Mouse (Mus musculus): ENCODE data around the gene Ucn2. TPM values are rescaled to one million over a fixed set of nuclear protein-coding genes. Genes with fewer than 3 reads are reported as not detected.

Gene Ucn2
- polyA plus RNA-seq, 1 experiment = 1.7 TPM

DNA sequence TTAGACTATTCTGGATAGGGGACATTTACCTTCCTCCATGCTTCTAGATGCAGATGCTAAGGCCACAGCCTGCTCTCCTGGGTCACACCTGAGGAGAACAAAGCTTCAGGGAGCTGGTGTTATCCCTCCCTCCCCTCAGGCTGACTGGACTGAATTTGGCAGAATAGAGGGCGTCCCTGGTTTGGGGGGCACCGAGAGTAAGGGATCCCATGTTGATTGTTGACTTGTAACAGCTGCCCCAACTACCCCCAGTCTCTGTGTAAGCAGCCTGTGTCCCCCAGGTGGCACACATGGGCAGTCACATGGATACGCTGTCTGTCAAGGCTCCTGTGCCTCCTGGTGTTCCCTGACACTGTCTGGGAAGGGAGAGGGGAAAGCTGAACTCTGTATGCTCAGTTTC is 42.6 kb downstream of the Ucn2 start:
- H3K27ac ChIP-seq (ENCODE audit: insufficient read depth, low read length) = no peak overlapping the region
- no peak overlapping the region for H3K4me3 ChIP-seq (ENCODE audit: insufficient read depth, low read length)
- no peak for TF ChIP-seq CTCF (IDR thresholded peaks at IDR 0.05; ENCODE audit: borderline replicate concordance, insufficient read depth, low read length)
- no peak for TF ChIP-seq POLR2A (IDR thresholded peaks at IDR 0.05; ENCODE audit: low read depth, low read length)
- H3K4me1 ChIP-seq (ENCODE audit: control insufficient read depth, insufficient read depth, low read length) = no peaks in the 10 kb centered on the region

- no peak for TF ChIP-seq CTCF (IDR thresholded peaks at IDR 0.05; ENCODE audit: borderline replicate concordance, insufficient read depth, low read length)
- no peak overlapping the region for H3K4me3 ChIP-seq (ENCODE audit: insufficient read depth, low read length)
- no peak overlapping the region for H3K27ac ChIP-seq (ENCODE audit: insufficient read depth, low read length)
- no peaks in the 10 kb centered on the region for H3K4me1 ChIP-seq (ENCODE audit: control insufficient read depth, insufficient read depth, low read length)
These were observed 43.1 kb downstream of the Ucn2 start for GRCm38 (mm10) chr9:109028919-109029318.

- no peak for TF ChIP-seq CTCF (IDR thresholded peaks at IDR 0.05; ENCODE audit: borderline replicate concordance, insufficient read depth, low read length)
- TF ChIP-seq POLR2A (IDR thresholded peaks at IDR 0.05; ENCODE audit: low read depth, low read length) = no peak
- Histone ChIP-seq H3K4me1 (ENCODE audit: control insufficient read depth, insufficient read depth, low read length) (no peaks in the 10 kb centered on the region), H3K27ac (ENCODE audit: insufficient read depth, low read length) (no peak overlapping the region), H3K4me3 (ENCODE audit: insufficient read depth, low read length) (no peak overlapping the region)
These were observed 44.5 kb downstream of the Ucn2 start for GRCm38 (mm10) chr9:109030312-109030711.

- Histone ChIP-seq H3K4me3 (ENCODE audit: insufficient read depth, low read length) (no peak overlapping the region), H3K4me1 (ENCODE audit: control insufficient read depth, insufficient read depth, low read length) (no peaks in the 10 kb centered on the region), H3K27ac (ENCODE audit: insufficient read depth, low read length) (no peak overlapping the region)
- no peak for TF ChIP-seq POLR2A (IDR thresholded peaks at IDR 0.05; ENCODE audit: low read depth, low read length)
- TF ChIP-seq CTCF (IDR thresholded peaks at IDR 0.05; ENCODE audit: borderline replicate concordance, insufficient read depth, low read length) = no peak
These were observed 45.2 kb downstream of the Ucn2 start for GRCm38 (mm10) chr9:109031001-109031400.

DNA sequence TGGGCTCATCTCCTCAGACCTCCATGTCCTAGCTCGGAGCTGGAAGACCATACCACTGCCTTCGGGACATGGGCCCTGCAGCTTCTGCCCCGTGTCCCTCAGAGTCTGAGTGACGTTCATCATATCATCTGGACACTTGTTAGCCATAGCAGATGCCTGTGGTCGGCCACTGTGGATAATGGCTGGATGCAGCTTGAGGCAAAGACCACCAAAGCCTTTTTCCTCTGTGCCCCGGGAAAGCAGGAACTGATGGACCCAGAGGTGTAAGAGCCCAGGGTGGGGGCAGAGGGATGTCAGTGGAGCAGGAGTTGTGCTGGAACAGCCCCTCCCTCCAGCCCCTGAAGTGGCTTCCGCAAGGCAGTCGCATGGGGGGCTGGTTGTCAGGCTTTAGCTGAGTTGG is 45.9 kb downstream of the Ucn2 start:
- Histone ChIP-seq H3K27ac (ENCODE audit: insufficient read depth, low read length) (no peak overlapping the region), H3K4me1 (ENCODE audit: control insufficient read depth, insufficient read depth, low read length) (no peaks in the 10 kb centered on the region), H3K4me3 (ENCODE audit: insufficient read depth, low read length) (no peak overlapping the region)
- TF ChIP-seq POLR2A (IDR thresholded peaks at IDR 0.05; ENCODE audit: low read depth, low read length) (no peak), CTCF (IDR thresholded peaks at IDR 0.05; ENCODE audit: borderline replicate concordance, insufficient read depth, low read length) (no peak)

DNA sequence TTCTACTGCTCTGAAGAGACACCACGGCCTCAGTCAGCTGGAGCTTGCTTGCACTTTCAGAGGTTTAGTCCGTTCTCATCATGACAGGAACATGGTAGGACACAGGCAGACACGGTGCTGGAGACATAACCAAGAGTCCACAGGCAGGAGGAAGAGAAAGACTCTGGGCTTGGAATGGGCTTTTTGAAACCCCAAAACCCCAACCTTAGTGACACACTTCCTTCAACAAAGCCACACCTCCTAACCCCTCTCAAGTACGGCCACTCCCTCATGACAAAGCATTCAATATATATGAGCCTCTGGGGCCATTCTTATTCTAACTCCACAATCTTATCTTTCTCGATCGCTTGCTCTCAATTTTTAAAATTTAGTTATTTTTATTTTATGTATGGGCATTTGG is 46.6 kb downstream of the Ucn2 start:
- no peak for TF ChIP-seq CTCF (IDR thresholded peaks at IDR 0.05; ENCODE audit: borderline replicate concordance, insufficient read depth, low read length)
- TF ChIP-seq POLR2A (IDR thresholded peaks at IDR 0.05; ENCODE audit: low read depth, low read length) = no peak
- H3K4me1 ChIP-seq (ENCODE audit: control insufficient read depth, insufficient read depth, low read length) = no peaks in the 10 kb centered on the region

More for the DNA sequence above, 46.6 kb downstream of the Ucn2 start:
- no peak overlapping the region for H3K27ac ChIP-seq (ENCODE audit: insufficient read depth, low read length)
- no peak overlapping the region for H3K4me3 ChIP-seq (ENCODE audit: insufficient read depth, low read length)

Other genes with a start within 250 kb of the Ucn2 start
- 83.0 and 93.8 TPM in 2 replicates for gene Ip6k2, start 202.2 kb upstream of the Ucn2 start, polyA plus RNA-seq (2011; ENCODE audit: insufficient read length, low read depth, missing spikeins)
- gene Nckipsd, start 177.6 kb upstream of the Ucn2 start, polyA plus RNA-seq (2011; ENCODE audit: insufficient read length, low read depth, missing spikeins) = 7.6 and 8.7 TPM in 2 replicates
- gene Celsr3, start 159.7 kb upstream of the Ucn2 start, polyA plus RNA-seq (2011; ENCODE audit: insufficient read length, low read depth, missing spikeins) = 0.23 and 0.42 TPM in 2 replicates
- 9.7 and 10.1 TPM in 2 replicates for gene Slc26a6, start 132.7 kb upstream of the Ucn2 start, polyA plus RNA-seq (2011; ENCODE audit: insufficient read length, low read depth, missing spikeins)
- not detected in 2 replicates for gene Tmem89, start 71.4 kb upstream of the Ucn2 start, polyA plus RNA-seq (2011; ENCODE audit: insufficient read length, low read depth, missing spikeins)
- gene Uqcrc1, start 49.4 kb upstream of the Ucn2 start, polyA plus RNA-seq (2011; ENCODE audit: insufficient read length, low read depth, missing spikeins) = 165 and 176 TPM in 2 replicates
- 48.8 and 70.7 TPM in 2 replicates for gene Col7a1, start 32.4 kb upstream of the Ucn2 start, polyA plus RNA-seq (2011; ENCODE audit: insufficient read length, low read depth, missing spikeins)
- gene Pfkfb4, start 5.8 kb downstream of the Ucn2 start, polyA plus RNA-seq (2011; ENCODE audit: insufficient read length, low read depth, missing spikeins) = 6.0 and 7.1 TPM in 2 replicates
- 230 and 252 TPM in 2 replicates for gene Shisa5, start 52.6 kb downstream of the Ucn2 start, polyA plus RNA-seq (2011; ENCODE audit: insufficient read length, low read depth, missing spikeins)
- 8.2 and 12.8 TPM in 2 replicates for gene Trex1, start 73.7 kb downstream of the Ucn2 start, polyA plus RNA-seq (2011; ENCODE audit: insufficient read length, low read depth, missing spikeins)
- gene Atrip, start 88.1 kb downstream of the Ucn2 start, polyA plus RNA-seq (2011; ENCODE audit: insufficient read length, low read depth, missing spikeins) = 12.5 and 13.0 TPM in 2 replicates
- gene Ccdc51, start 96.5 kb downstream of the Ucn2 start, polyA plus RNA-seq (2011; ENCODE audit: insufficient read length, low read depth, missing spikeins) = 4.6 TPM in 2 replicates
- gene Tma7, start 96.6 kb downstream of the Ucn2 start, polyA plus RNA-seq (2011; ENCODE audit: insufficient read length, low read depth, missing spikeins) = 411 and 552 TPM in 2 replicates
- gene Plxnb1, start 109.4 kb downstream of the Ucn2 start, polyA plus RNA-seq (2011; ENCODE audit: insufficient read length, low read depth, missing spikeins) = 8.0 and 12.0 TPM in 2 replicates
- not detected in 2 replicates for gene Fbxw21, start 176.0 kb downstream of the Ucn2 start, polyA plus RNA-seq (2011; ENCODE audit: insufficient read length, low read depth, missing spikeins)
- gene Fbxw13, start 210.0 kb downstream of the Ucn2 start, polyA plus RNA-seq (2011; ENCODE audit: insufficient read length, low read depth, missing spikeins) = not detected in 2 replicates
- gene Fbxw20, start 248.7 kb downstream of the Ucn2 start, polyA plus RNA-seq (2011; ENCODE audit: insufficient read length, low read depth, missing spikeins) = not detected in 2 replicates

Data from embryonic fibroblast, embryonic 13.5 days (primary cell).